Mouse (Mus musculus) hindbrain, embryonic 14.5 days (tissue): Measurements from ENCODE around the gene Pnrc1. TPM values are rescaled to one million over a fixed set of nuclear protein-coding genes. Genes with fewer than 3 reads are reported as not detected.
A peak's percentile ranks its signal among the peaks of the same experiment; 100 is the strongest.
"Not testable (repeated sequence)": the region's sequence is repeated elsewhere in the genome, so short reads cannot be mapped to it uniquely, and the experiment has no call there.

Experiments
- ATAC-seq: fragments of 200-750 bp; cut with Nextera tagmentation; 2 replicates; pipeline ENCODE4 v1.8.0; 2017; ENCODE audit warnings: moderate number of reproducible peaks, mild to moderate bottlenecking, moderate TSS enrichment, moderate library complexity; ENCODE audit not compliant: low FRiP score
- DNase-seq: peaks from one replicate; pipeline ENCODE4 v3.0.0-alpha.2; 2015; ENCODE audit warnings: low spot score
- H3K27ac ChIP-seq: fragments of 300-500 bp; sonication (generic); 2 replicates; pipeline ENCODE4 v1.5.1; 2014; ENCODE audit warnings: mild to moderate bottlenecking, moderate library complexity
- H3K27me3 ChIP-seq: fragments of 300-500 bp; sonication (generic); 2 replicates; pipeline ENCODE4 v1.6.1; 2014; ENCODE audit warnings: mild to moderate bottlenecking, low read length, mixed read lengths; ENCODE audit not compliant: control insufficient read depth, insufficient read depth
- H3K36me3 ChIP-seq: fragments of 300-500 bp; sonication (generic); replicated peaks from 2 replicates; pipeline ENCODE4 v1.6.1; 2014; ENCODE audit not compliant: control insufficient read depth, insufficient read depth
- H3K4me1 ChIP-seq: fragments of 300-500 bp; sonication (generic); replicated peaks from 2 replicates; pipeline ENCODE4 v1.6.1; 2014; ENCODE audit warnings: antibody characterized with exemption, low read length, mixed read lengths; ENCODE audit not compliant: control insufficient read depth, insufficient read depth
- H3K4me2 ChIP-seq: fragments of 300-500 bp; sonication (generic); replicated peaks from 2 replicates; pipeline ENCODE4 v1.6.1; 2014; ENCODE audit warnings: mild to moderate bottlenecking, moderate library complexity
- H3K4me3 ChIP-seq: fragments of 300-500 bp; sonication (generic); replicated peaks from 2 replicates; pipeline ENCODE4 v1.5.1; 2014; ENCODE audit warnings: mild to moderate bottlenecking, low read length
- H3K9ac ChIP-seq: fragments of 300-500 bp; sonication (generic); 2 replicates; pipeline ENCODE4 v1.6.1; 2014
- H3K9me3 ChIP-seq: fragments of 300-500 bp; sonication (generic); 2 replicates; pipeline ENCODE4 v1.6.1; 2016; ENCODE audit warnings: low read length; ENCODE audit not compliant: control insufficient read depth
- WGBS: fragments of 180-500 bp; shearing (Covaris S2); extraction: QIAGEN DNeasy Blood & Tissue Kit; methylation state at CpG from one replicate; pipeline ENCODE4 v1.1.7; 2014; 5-methylcytosine and 5-hydroxymethylcytosine counted together
- polyA plus RNA-seq: library from polyadenylated mRNA; unstranded; fragments of >200 nt; fragmentation: Nextera tagmentation; extraction: Ambion mirVana; gene quantifications from 2 replicates; pipeline ENCODE4 v1.2.1, GENCODE M21; 2014

The Pnrc1 gene
- polyA plus RNA-seq, 1 experiment from 2014 or later: 61.4 TPM

DNA sequence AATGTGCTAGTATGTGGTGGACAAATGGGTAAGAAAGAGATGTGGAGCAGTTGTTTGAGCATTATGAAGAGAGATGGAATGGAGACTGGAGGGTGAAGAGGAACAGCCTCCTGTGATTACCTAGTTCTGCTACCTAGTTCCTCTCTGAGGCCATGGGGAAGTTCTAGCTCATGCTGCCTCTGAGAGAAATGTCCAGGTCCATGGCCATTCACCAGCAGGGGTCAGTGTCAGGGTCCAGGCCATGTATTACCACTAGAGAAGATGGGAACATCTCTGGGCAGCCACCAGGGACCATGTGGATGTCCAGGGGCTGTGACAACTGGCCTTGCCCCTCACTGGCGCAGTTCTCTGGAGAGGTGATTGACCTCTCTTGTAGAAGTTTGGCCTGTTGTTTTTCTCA, 13.1 kb upstream of the Pnrc1 start:
- 95% methylated on average over 1 of the region's 1 CpGs for WGBS
- Histone ChIP-seq H3K4me1 (no peaks in the 10 kb centered on the region), H3K4me3 (no peak overlapping the region), H3K4me2 (no peak overlapping the region), H3K27me3 (no peaks in the 10 kb centered on the region), H3K36me3 (no peaks in the 10 kb centered on the region), H3K9me3 (no peaks in the 10 kb centered on the region), H3K9ac (no peak overlapping the region), H3K27ac (no peak overlapping the region)
- ATAC-seq (no peak), DNase-seq (no peak)

DNA sequence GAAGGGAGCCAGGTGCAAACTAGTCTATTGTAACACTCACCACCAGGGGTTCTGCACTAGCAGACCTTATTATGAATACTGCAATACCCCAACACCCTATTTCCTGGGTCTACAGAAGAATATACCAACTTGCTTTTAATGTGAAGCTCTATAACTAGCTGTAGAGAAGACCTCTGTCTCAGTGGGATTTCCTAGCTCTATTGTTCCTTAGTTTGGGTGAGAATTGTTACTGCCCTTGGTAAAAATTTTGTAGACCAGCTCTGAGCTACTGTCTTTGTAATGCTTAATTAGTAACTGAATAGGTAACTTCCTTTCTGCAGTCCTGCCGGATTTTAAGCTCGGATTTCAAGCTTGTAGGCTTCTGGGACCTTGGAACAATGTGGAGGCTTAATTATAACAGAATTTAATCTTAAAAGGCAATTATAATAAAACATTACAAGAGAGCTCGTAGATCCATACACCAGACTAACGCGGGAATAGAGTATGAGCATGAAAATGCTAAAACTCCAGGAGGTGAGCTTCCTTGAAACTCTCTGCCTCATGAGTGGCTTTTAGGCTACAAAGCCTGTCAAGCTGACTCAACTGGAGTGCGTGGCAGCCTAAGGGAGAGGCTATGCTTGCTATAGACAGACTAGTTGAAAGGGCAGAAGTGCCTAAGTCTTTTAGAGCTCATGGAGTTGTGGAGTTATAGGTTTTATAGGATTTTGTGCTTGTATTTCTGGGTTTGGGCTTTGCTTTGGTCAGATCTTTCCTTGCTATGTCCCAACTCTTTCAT, 11.1 kb upstream of the Pnrc1 start:
- H3K36me3 ChIP-seq, ATAC-seq, H3K4me1 ChIP-seq, H3K9ac ChIP-seq, H3K9me3 ChIP-seq, DNase-seq, H3K4me2 ChIP-seq, H3K4me3 ChIP-seq, H3K27me3 ChIP-seq, H3K27ac ChIP-seq: not testable (repeated sequence)
- 80% methylated on average over 6 of the region's 6 CpGs for WGBS

DNA sequence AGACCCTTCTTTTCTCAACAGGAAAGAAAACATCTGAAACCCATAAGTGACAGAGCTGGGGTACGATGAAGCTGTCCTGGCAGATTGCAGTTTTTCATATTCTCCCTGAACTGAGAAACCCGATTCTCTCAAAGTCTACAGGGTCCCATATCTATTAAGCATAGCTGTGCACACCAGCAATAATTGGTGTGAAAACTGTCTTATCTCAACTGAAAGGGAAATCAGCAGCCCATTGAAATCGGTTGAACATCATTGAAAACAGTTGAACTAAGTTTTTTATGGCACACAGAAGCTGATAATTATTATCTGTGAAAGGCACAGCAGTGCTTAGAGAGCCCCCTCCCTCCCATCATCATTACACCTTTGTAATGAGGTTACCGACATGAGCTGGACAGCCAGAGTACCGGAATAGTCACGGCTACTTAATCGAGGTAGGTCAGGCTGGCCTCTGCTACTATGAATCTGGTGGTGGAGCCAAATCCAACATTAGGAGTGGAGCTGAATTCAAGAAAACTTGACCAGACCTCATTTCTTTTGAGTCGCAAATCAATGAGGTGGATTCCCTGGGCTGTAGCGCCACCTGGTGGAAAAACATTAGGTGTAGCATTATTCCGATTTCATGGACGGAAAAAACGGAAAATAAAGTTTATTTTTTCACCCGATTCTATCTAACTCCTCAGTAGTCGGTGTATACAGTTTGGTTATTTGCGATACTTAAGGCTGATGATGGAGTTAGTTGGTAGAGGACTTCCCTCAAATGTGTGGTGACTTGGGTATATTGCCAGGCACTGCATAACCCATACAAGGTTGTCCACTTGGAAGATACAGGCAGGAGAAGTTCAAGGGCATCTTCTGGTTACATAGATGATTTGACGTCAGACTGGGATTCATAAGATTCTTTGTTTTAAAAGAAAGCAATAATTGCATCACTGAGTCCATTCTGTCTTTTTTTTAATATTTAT, 2.7 kb upstream of the Pnrc1 start:
- ATAC-seq: 0 out of 2 replicates have a peak, but pooled peaks have one; percentile 27
- no peak overlapping the region for H3K4me2 ChIP-seq
- no peaks in the 10 kb centered on the region for H3K27me3 ChIP-seq

DNA sequence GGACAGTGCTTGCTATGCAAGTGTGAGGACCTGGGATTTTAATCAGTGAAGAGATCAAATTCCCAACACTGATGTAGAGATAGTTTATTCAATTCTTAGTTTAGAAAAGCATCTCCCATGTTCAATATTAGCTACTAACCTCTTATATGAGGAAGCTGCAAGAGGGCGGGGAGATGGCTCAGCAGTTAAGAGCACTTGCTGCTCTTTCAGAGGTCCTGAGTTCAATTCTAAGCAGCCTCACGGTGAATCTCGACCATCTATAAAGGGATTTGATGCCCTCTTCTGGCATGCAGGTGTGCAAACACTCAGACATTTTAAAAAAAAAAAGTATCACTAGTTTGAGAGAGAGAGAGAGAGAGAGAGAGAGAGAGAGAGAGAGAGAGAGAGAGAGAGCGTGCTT, 915 bp upstream of the Pnrc1 start:
- no peaks in the 10 kb centered on the region for H3K9me3 ChIP-seq
- H3K27me3 ChIP-seq: no peaks in the 10 kb centered on the region
- DNase-seq: no peak
- H3K4me3 ChIP-seq: no peak overlapping the region
- WGBS: 69% methylated on average over 4 of the region's 4 CpGs
- H3K9ac ChIP-seq: no peak overlapping the region
- no peak for ATAC-seq
- no peaks in the 10 kb centered on the region for H3K4me1 ChIP-seq
- H3K27ac ChIP-seq: 0 out of 2 replicates have a peak overlapping the region, but pooled peaks have one; percentile 0
- H3K36me3 ChIP-seq: no peaks in the 10 kb centered on the region
- no peak overlapping the region for H3K4me2 ChIP-seq

More for the DNA sequence above, 2.7 kb upstream of the Pnrc1 start:
- peak; percentile 86 for DNase-seq
- no peaks in the 10 kb centered on the region for H3K36me3 ChIP-seq
- WGBS: 28% methylated on average over 16 of the region's 16 CpGs
- no peak overlapping the region for H3K27ac ChIP-seq
- H3K4me1 ChIP-seq: no peaks in the 10 kb centered on the region
- no peak overlapping the region for H3K4me3 ChIP-seq
- no peak overlapping the region for H3K9ac ChIP-seq
- no peaks in the 10 kb centered on the region for H3K9me3 ChIP-seq

DNA sequence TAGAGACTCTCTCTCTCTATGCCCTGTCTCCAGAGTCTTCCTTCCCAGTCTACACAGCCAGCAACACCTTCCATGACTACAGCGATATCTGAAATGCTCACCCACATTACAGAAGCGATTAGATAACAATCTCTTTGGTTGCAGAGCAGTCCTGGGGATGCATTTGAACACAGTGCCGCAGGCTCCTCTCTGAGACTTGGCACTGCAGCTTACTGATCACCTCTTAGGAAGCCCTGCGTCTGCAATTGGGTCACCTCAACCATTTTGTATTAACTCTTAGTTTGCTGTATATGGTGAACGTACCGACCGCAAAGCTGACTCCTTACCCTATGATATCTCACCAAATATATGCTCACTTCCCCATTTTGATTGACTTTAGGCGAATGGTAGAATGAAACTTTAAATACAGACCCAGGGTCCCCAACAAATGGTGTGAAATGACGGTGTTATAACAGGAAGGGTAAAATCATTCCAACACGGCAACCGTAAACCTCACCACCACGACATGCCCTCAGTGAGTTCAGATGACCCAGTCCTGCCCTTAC, 785 bp downstream of the Pnrc1 start:
- H3K4me3 ChIP-seq: no peak overlapping the region
- ATAC-seq (no peak), DNase-seq (no peak)
- WGBS: 89% methylated on average over 12 of the region's 12 CpGs
- H3K27ac ChIP-seq: no peak overlapping the region
- H3K27me3 ChIP-seq: no peaks in the 10 kb centered on the region
- H3K9me3 ChIP-seq: no peaks in the 10 kb centered on the region
- H3K4me1 ChIP-seq: no peaks in the 10 kb centered on the region
- H3K36me3 ChIP-seq: no peaks in the 10 kb centered on the region
- H3K9ac ChIP-seq: no peak overlapping the region
- H3K4me2 ChIP-seq: no peak overlapping the region

DNA sequence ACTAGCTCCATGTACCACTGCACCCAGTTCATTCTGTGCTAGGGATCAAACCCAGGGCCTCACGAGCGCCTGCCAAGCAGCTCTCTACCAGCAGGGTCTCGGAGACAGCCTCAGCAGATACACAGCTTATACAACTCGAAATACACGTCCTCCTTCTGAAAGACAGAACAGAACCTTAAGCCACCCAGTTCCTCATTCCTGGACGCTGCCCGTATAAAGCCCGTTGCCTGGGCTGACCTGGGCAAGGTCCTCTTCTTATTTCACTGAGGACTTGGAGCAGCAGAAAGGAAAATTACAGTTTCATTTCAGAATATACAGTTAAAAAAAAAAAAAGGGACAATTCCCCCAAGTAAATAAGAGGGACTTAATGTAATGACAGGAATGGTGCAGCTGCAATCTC, 4.5 kb downstream of the Pnrc1 start:
- H3K27ac ChIP-seq: no peak overlapping the region
- no peak for ATAC-seq
- WGBS: 89% methylated on average over 8 of the region's 8 CpGs

DNA sequence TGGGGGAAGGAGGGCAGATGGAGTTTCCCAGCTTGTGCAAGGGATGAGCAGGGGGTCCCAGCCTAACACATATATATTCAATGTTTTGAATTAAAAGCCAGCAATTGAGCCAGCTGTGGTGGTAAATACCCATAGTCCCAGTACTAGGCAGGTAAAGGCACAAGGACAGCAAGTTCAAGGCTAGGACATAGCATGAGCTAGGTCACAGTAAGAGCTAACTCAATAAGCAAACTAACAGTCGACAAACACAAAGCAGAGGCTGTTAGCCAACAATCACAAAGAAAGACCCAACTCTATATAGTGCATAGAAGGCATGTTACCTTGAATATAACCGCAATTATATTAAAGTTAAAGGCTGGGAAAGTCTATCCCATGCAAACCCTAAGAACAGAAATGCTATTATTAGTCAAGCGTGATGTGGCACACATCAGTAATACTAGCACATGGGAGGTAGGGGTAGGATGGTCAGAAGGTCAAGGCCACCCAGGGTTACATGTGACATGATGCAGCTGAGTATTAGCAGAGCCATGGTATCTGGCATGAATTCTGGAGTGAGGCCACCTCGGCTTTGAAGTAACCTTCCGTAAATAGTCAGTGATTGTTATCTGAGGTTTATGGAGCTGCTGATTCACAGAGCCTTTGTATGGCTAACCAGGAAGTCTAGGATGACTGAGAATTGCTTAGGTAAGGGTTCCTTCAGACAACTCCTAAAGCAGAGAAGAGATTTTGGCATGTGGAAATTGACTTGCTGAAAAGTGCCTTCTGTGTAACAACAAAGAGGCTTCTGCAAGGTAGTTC, 5.7 kb downstream of the Pnrc1 start:
- DNase-seq (no peak), ATAC-seq (no peak)
- H3K27ac ChIP-seq: no peak overlapping the region
- H3K36me3 ChIP-seq: no peaks in the 10 kb centered on the region
- H3K4me1 ChIP-seq: no peaks in the 10 kb centered on the region
- H3K4me3 ChIP-seq: no peak overlapping the region
- no peaks in the 10 kb centered on the region for H3K9me3 ChIP-seq
- H3K9ac ChIP-seq: no peak overlapping the region
- no peak overlapping the region for H3K4me2 ChIP-seq
- 92% methylated on average over 5 of the region's 5 CpGs for WGBS
- H3K27me3 ChIP-seq: no peaks in the 10 kb centered on the region

More for the DNA sequence above, 4.5 kb downstream of the Pnrc1 start:
- Histone ChIP-seq H3K4me3 (no peak overlapping the region), H3K4me2 (no peak overlapping the region), H3K9ac (no peak overlapping the region), H3K36me3 (no peaks in the 10 kb centered on the region), H3K9me3 (no peaks in the 10 kb centered on the region), H3K4me1 (no peaks in the 10 kb centered on the region), H3K27me3 (no peaks in the 10 kb centered on the region)
- DNase-seq: no peak

DNA sequence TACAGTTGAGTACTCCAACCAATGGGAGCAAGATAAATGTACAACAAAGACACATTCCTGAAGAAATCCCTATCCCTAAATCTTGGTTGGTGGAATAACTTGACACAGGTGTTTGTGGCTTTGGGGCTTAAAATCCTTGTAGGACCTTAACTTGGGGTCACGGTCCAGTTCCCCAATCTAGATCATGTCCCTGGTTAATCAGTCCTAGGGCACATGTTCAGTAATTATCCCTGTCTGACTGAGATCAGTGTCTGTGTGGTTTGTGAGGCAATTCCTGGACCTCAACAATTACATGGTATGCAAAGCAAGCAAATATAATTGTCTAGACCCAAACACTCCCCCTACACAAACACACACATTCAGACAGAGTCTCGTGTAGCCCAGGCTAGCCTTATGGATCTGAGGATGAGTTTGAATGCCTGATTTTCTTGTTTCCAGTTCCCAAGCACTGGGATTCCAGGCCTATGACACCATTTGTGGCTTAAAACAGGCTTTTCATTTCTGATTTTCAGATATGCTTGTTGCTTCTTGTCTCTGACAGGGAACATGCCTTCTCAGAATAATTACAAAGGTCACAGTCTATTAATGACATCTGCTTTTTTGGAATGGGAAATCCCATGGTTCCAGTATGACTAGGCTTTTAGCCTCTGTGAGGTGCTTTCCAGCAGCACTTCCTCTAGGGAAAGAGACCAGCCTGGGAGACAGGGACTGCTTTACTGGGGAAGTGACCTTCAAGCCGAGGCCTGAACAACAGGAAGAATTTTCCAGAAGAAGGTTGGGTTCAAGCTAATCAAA, 7.9 kb downstream of the Pnrc1 start:
- Histone ChIP-seq H3K27me3 (no peaks in the 10 kb centered on the region), H3K36me3 (no peaks in the 10 kb centered on the region), H3K9me3 (no peaks in the 10 kb centered on the region), H3K4me2 (no peak overlapping the region), H3K9ac (no peak overlapping the region), H3K4me1 (no peaks in the 10 kb centered on the region), H3K4me3 (no peak overlapping the region), H3K27ac (no peak overlapping the region)
- 90% methylated on average over 3 of the region's 3 CpGs for WGBS
- DNase-seq (no peak), ATAC-seq (no peak)
